Mouse (Mus musculus): ENCODE measurements at regions not wholly inside any gene's neighbourhood (a gene's known extent, or its start where the extent isn't known, plus 50 kb on each side); places are given as distances from the start of the nearest gene placed in this dataset.

GRCm38 (mm10) chr7:138647636-138648035, 198.2 kb upstream of the Ppp2r2d start:
- TF ChIP-seq EP300 (IDR thresholded peaks at IDR 0.05; ENCODE audit: insufficient read depth, low read depth, low read length): no peak
- TF ChIP-seq CTCF (IDR thresholded peaks at IDR 0.05): no peak

Measured in heart, adult 2 months (tissue).